Mouse (Mus musculus) stomach, embryonic 14.5 days (tissue): ENCODE measurements at regions not wholly inside any gene's neighbourhood (a gene's known extent, or its start where the extent isn't known, plus 50 kb on each side); places are given as distances from the start of the nearest gene placed in this dataset.

Experiments
- ATAC-seq: fragments of 200-750 bp; cut with Nextera tagmentation; 2 replicates; pipeline ENCODE4 v1.8.0; 2017; ENCODE audit warnings: low read depth, moderate TSS enrichment; ENCODE audit not compliant: insufficient number of reproducible peaks, insufficient read depth, low FRiP score
- H3K27ac ChIP-seq: fragments of 300-500 bp; sonication (generic); 2 replicates; pipeline ENCODE4 v1.5.1; 2014; ENCODE audit warnings: mild to moderate bottlenecking, low read length, moderate library complexity, mixed read lengths
- H3K27me3 ChIP-seq: fragments of 300-500 bp; sonication (generic); 2 replicates; pipeline ENCODE4 v1.6.1; 2014; ENCODE audit warnings: low read length, control low read depth, mixed read lengths; ENCODE audit not compliant: control insufficient read depth, insufficient read depth
- H3K36me3 ChIP-seq: fragments of 300-500 bp; sonication (generic); 2 replicates; pipeline ENCODE4 v1.6.1; 2014; ENCODE audit warnings: mild to moderate bottlenecking, control low read depth, low read length, moderate library complexity, mixed read lengths; ENCODE audit not compliant: control insufficient read depth, insufficient read depth
- H3K4me1 ChIP-seq: fragments of 300-500 bp; sonication (generic); 2 replicates; pipeline ENCODE4 v1.6.1; 2014; ENCODE audit warnings: low read length, control low read depth, mixed read lengths; ENCODE audit not compliant: control insufficient read depth, insufficient read depth
- H3K4me2 ChIP-seq: fragments of 300-500 bp; sonication (generic); replicated peaks from 2 replicates; pipeline ENCODE4 v1.6.1; 2014; ENCODE audit warnings: low read depth, low read length, control low read depth
- H3K4me3 ChIP-seq: fragments of 300-500 bp; sonication (generic); 2 replicates; pipeline ENCODE4 v1.5.1; 2014; ENCODE audit warnings: low read depth, low read length, control low read depth
- H3K9ac ChIP-seq: fragments of 300-500 bp; sonication (generic); replicated peaks from 2 replicates; pipeline ENCODE4 v1.6.1; 2014; ENCODE audit warnings: low read depth, mild to moderate bottlenecking, control low read depth, low read length, moderate library complexity, mixed read lengths
- H3K9me3 ChIP-seq: fragments of 300-500 bp; sonication (generic); 2 replicates; pipeline ENCODE4 v1.6.1; 2016; ENCODE audit warnings: low read depth, low read length, control low read depth; ENCODE audit not compliant: control insufficient read depth
- WGBS: fragments of 180-500 bp; shearing (Covaris S2); extraction: QIAGEN DNeasy Blood & Tissue Kit; methylation state at CpG from one replicate; pipeline ENCODE4 v1.1.7; 2014; 5-methylcytosine and 5-hydroxymethylcytosine counted together

GRCm38 (mm10) chr2:72786044-72786737 lies 194.1 kb downstream of the Sp3 start:
- WGBS, result 53% methylated on average over 5 of the region's 5 CpGs
- H3K27ac ChIP-seq, result no peak overlapping the region

GRCm38 (mm10) chr2:72787616-72788015 lies 192.6 kb downstream of the Sp3 start:
- Histone ChIP-seq H3K4me3 (no peak overlapping the region), H3K9me3 (no peaks in the 10 kb centered on the region), H3K36me3 (no peaks in the 10 kb centered on the region), H3K4me1 (0 out of 2 replicates have a peak, but pooled peaks cover 5% of the 10 kb centered on the region), H3K27ac (no peak overlapping the region), H3K4me2 (no peak overlapping the region), H3K9ac (no peak overlapping the region), H3K27me3 (no peaks in the 10 kb centered on the region)
- 70% methylated on average over 3 of the region's 3 CpGs for WGBS
- no peak for ATAC-seq

More at GRCm38 (mm10) chr2:72786044-72786737, 194.1 kb downstream of the Sp3 start:
- H3K9me3 ChIP-seq, result no peaks in the 10 kb centered on the region
- H3K36me3 ChIP-seq, result no peaks in the 10 kb centered on the region
- no peaks in the 10 kb centered on the region for H3K27me3 ChIP-seq
- H3K9ac ChIP-seq, result no peak overlapping the region
- 0 out of 2 replicates have a peak, but pooled peaks cover 9% of the 10 kb centered on the region for H3K4me1 ChIP-seq
- no peak overlapping the region for H3K4me2 ChIP-seq
- no peak overlapping the region for H3K4me3 ChIP-seq
- ATAC-seq, result no peak

- Histone ChIP-seq H3K4me1 (no peaks in the 10 kb centered on the region), H3K27me3 (no peaks in the 10 kb centered on the region), H3K36me3 (no peaks in the 10 kb centered on the region), H3K27ac (no peak overlapping the region), H3K9me3 (no peaks in the 10 kb centered on the region), H3K4me3 (no peak overlapping the region), H3K4me2 (no peak overlapping the region), H3K9ac (no peak overlapping the region)
- no peak for ATAC-seq
- WGBS, result 29% methylated on average over 3 of the region's 3 CpGs
Measured at GRCm38 (mm10) chr2:72791496-72791895, 188.8 kb downstream of the Sp3 start.

GRCm38 (mm10) chr2:72793424-72793823 lies 186.8 kb downstream of the Sp3 start:
- no peak for ATAC-seq
- H3K27ac ChIP-seq, result no peak overlapping the region
- no peaks in the 10 kb centered on the region for H3K36me3 ChIP-seq
- no peaks in the 10 kb centered on the region for H3K4me1 ChIP-seq
- H3K27me3 ChIP-seq, result no peaks in the 10 kb centered on the region
- 28% methylated on average over 10 of the region's 10 CpGs for WGBS
- H3K9me3 ChIP-seq, result no peaks in the 10 kb centered on the region
- no peak overlapping the region for H3K4me3 ChIP-seq
- no peak overlapping the region for H3K9ac ChIP-seq
- H3K4me2 ChIP-seq, result no peak overlapping the region

GRCm38 (mm10) chr2:72794501-72794900 lies 185.7 kb downstream of the Sp3 start:
- H3K4me1 ChIP-seq, result no peaks in the 10 kb centered on the region
- H3K4me3 ChIP-seq, result no peak overlapping the region
- no peaks in the 10 kb centered on the region for H3K27me3 ChIP-seq
- no peaks in the 10 kb centered on the region for H3K36me3 ChIP-seq
- ATAC-seq, result no peak
- H3K4me2 ChIP-seq, result no peak overlapping the region
- WGBS, result 80% methylated on average over 4 of the region's 4 CpGs
- H3K27ac ChIP-seq, result no peak overlapping the region
- no peak overlapping the region for H3K9ac ChIP-seq
- H3K9me3 ChIP-seq, result no peaks in the 10 kb centered on the region

GRCm38 (mm10) chr2:72797002-72797718 lies 183.1 kb downstream of the Sp3 start:
- no peak overlapping the region for H3K9ac ChIP-seq
- 66% methylated on average over 4 of the region's 4 CpGs for WGBS
- no peak overlapping the region for H3K4me3 ChIP-seq
- H3K9me3 ChIP-seq, result no peaks in the 10 kb centered on the region
- no peak for ATAC-seq
- no peak overlapping the region for H3K4me2 ChIP-seq
- no peaks in the 10 kb centered on the region for H3K36me3 ChIP-seq
- no peaks in the 10 kb centered on the region for H3K27me3 ChIP-seq
- no peak overlapping the region for H3K27ac ChIP-seq
- H3K4me1 ChIP-seq, result no peaks in the 10 kb centered on the region

- ATAC-seq, result no peak
- 52% methylated on average over 7 of the region's 7 CpGs for WGBS
- Histone ChIP-seq H3K9ac (no peak overlapping the region), H3K4me1 (no peaks in the 10 kb centered on the region), H3K27me3 (no peaks in the 10 kb centered on the region), H3K4me3 (no peak overlapping the region), H3K9me3 (no peaks in the 10 kb centered on the region), H3K36me3 (no peaks in the 10 kb centered on the region), H3K27ac (no peak overlapping the region), H3K4me2 (no peak overlapping the region)
Measured at GRCm38 (mm10) chr2:72800696-72801095, 179.6 kb downstream of the Sp3 start.

GRCm38 (mm10) chr2:72813282-72813974 lies 166.8 kb downstream of the Sp3 start:
- H3K36me3 ChIP-seq, result no peaks in the 10 kb centered on the region
- H3K4me3 ChIP-seq, result no peak overlapping the region
- no peaks in the 10 kb centered on the region for H3K4me1 ChIP-seq
- H3K4me2 ChIP-seq, result no peak overlapping the region
- H3K9me3 ChIP-seq, result no peaks in the 10 kb centered on the region
- WGBS, result 56% methylated on average over 14 of the region's 14 CpGs
- H3K27me3 ChIP-seq, result no peaks in the 10 kb centered on the region
- H3K9ac ChIP-seq, result no peak overlapping the region
- no peak overlapping the region for H3K27ac ChIP-seq
- ATAC-seq, result no peak
